Mouse (Mus musculus) liver, adult (tissue): ENCODE data around the gene B3gnt9.

Source experiments
- GATA4 ChIP-seq: IDR thresholded peaks from 2 replicates; pipeline ENCODE4 v1.6.1; 2014; ENCODE audit warnings: mild to moderate bottlenecking, low read length; ENCODE audit not compliant: insufficient replicate concordance

The B3gnt9 gene

DNA sequence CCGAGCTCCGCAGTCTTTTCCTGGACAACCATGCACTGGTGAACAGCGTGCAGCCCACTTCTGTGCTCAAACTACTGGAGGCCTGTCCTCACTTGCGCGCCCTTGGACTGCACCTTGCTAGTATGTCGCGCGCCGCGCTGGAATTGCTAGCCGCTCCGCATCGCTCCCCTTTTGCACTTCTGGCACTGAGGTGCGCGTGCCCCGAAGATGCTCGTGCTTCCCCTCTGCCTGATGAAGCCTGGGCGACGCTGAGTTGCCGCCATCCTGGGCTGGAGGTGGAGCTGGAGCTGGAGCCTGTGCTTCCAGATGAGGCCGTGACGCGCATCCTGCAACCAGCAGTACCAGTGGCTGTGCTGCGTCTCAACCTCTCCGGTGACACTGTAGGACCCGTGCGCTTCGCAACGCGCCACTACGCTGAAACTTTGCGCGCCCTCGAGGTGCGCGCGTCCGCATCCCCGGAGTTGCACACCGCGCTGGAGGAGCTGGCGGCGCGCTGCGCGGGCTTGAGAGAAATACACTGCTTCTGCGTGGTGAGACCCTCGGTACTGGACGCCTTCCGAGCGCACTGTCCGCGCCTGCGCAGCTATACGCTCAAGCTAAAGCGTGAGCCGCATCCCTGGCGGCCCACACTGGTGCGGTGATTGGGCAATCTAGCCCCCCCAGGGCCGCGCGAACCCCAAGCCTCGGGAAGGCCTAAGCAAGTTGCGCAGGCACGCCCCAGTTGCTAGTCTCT, 13.6 kb upstream of the B3gnt9 start:
- TF ChIP-seq GATA4: no peak

DNA sequence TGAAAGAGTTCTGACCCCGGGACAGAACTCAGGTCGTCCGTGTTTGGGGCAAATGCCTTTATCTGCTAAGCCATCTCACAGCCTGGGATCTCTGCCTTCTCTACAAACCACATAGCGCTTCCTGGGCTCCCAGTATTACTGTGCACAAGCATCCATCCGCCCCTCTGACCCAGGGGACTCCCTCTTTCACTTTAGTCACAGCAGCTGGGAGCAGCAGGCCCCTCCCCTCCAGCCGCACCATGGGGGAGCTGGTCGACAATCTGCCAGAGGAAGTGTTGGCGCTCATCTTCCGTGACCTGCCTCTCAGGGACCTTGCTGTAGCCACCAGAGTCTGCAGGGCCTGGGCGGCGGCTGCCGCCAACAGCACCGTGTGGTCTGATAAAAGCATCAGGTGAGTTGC, 11.8 kb upstream of the B3gnt9 start:
- no peak for TF ChIP-seq GATA4

DNA sequence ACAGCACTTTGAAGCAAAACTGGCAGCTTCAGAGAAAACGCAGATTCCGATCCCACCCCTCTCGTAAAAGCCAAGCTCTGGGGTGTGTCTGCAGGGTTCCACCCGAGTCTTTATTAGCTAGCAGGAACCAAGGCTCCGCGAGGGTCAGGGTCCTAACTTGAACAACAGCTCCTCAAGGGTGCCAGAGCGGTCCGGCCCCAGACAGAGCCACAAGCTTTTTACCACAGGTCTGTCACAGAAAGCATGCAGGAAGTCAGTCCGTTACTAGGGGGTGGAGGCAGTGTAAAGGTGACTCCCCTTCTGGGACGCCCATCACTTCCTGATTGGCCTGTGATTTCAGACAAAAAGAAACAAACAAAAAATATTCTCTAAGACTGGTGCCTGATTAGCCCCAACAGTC, 10.2 kb upstream of the B3gnt9 start:
- no peak for TF ChIP-seq GATA4

DNA sequence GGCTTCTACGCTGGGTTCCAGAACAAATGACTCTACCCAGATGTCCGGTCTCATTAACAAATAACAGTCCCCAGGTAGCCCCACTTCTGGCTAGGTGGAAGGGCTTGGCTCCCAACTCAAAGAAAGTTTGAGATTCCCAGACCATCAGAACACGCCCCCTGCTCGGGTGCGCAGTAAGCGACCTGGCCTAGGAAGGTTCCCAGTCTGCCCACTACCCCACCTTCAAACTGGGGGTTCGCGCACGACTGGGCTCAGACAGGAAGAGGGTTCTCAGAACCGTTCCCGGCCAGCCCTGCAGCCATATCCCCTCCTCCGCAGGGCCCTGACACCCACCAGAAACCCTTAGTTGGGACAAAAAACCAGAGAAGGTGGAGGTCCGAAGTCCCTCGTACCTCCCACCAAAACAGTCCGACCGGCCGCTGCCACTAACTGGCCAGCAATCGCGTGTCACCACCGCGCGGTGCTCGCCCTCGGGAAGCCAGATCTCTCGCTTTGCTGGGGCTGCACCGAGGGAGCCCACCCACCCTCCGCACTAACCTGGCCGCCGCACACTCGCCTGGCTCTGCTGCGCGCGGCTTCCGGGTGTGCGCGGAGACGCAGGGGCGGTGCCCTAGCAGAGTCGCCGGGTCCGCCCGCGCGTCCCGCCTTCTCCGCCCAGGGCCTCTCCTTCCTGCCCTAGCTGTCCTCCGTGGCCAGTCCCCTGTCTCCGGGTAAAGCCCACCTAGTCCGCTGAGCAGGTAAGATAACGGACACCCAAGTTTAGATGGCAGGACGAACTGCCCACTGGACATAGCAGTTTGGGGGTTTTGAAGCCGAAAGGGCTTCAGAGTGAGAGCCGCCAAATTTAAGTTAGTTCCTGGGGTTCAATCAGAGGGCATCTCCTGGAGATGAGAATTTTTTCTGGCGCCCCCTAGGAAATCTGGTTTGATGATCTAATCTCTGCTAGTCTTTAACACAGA, 9.3 kb upstream of the B3gnt9 start, which contains the start of the genes Tradd and Fbxl8:
TSS of gene Tradd (minus strand) at position 586 of the 959 bp plus-strand sequence.
TSS of gene Fbxl8 (plus strand) at position 625 of the 959 bp plus-strand sequence.
- no peak for TF ChIP-seq GATA4

DNA sequence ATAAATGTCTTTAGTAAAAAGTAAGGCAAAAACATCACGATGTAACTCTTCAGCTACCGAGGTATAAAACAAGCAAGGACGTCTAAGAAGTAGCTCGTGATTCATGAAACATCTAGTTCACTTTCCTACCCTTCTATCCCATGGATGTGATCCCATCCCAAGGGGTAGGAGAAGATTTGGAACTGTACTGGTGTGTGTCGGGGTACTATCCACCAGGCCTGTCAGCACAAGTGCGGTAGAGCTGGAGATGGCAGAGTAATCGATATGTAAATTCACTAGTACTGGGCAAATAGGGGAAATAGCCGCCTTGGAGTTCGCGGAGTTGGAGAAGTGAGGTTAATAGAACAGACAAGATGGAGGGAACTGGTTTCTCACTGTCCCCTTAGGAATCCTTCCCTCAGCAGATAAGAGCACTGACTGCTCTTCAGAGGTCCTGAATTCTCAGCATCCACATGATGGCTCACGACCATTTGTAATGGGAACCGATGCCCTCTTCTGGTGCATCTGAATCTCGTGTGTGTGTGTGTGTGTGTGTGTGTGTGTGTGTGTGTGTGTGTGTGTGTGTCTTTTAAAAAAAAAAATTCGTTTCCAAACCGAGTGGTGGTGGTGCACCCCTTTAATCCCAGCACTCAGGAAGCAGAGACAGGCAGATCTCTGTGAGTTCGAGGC, 8.4 kb upstream of the B3gnt9 start:
- no peak for TF ChIP-seq GATA4

DNA sequence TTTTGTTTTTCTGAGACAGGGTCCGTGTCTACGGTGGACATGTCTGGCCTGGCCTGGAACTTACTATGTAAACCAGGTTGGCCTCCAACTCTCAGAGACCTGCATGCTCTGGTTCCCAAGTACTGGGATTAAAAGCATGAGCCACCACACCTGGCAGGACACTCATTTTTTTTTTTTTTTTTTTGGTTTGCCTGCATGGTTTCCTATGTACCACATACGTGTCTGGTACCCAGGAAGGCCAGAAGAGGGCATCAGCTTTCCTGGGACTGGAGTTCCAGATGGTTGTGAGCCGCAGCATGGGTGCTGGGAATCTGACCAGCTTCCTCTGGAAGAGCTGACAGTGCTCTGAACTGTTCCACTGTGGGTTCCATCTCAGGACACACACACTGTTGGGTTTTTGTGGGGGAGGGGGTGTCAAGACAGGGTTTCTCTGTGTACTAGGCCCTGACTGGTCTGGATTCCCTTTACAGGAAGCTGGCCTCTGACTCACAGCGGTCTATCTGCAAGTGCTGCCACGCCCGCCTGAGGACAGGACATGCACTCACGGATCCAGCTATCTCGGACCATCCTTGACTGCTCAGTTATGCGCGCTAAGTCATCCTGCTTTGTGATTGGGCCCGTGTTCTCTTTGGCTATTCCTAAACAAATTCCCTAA, 6.5 kb upstream of the B3gnt9 start:
- no peak for TF ChIP-seq GATA4

DNA sequence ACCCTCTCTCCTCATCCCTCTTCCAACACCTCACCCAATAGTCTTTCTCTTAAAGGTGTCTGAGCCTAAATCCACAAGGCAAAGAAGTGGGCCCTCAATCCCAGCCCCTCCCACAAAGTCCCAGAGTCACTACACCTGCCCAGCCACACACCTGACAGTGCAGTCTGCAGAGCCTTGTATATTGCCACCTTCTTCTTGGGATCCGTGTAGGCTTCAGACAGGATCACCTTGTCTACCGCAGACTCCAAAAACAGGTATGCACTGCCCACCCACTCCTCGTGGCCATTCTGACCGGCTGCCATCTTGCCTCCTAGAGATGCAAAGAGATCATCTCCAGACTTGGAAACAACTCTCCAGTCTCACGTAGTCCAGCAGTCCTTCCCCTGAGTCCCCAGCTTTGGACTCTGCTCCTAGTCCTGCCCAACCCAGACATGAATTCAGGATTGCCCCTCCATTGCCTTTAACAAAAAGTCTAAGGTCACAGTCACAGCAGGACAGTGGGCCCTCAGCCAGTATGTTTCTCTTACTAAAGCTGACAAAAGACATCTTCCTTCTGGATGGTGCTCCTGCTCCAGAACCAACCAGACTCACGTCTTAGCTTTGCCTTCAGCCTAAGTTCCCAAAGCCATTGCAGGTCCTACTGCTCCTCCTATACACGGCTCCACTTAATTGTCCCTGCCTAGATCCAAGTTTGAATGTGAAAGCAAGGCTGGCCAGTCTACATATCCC, 5.6 kb upstream of the B3gnt9 start:
- TF ChIP-seq GATA4: no peak

DNA sequence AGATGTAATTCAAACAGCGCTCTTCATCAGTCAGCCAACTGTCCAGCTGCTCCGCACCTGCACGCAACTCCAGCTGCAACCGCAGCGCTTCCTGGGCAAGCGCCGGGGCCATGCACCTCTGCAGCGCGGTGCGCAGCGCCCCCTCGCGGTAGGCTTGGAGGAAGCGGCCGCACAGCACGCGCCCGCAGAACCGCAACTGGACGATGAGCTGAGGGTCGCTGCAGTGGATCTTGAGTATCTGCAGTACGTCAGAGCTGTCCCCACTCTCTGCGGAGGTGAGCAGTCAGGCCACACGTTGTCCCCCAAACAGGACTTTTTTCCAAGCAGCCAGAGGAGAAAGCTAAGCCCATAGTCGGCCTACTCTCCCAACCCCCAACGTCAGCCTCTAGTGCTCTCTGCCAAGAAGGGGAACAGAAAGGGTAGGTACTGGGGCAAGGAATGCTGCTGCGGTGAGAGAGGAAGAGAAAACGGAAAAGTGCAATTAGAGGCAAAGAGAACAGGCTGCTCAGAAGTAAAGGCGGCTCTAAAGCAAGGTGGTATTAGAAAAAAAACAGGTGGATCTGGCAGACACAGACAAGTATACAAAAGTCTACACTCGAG, 4.9 kb upstream of the B3gnt9 start:
- TF ChIP-seq GATA4: no peak

DNA sequence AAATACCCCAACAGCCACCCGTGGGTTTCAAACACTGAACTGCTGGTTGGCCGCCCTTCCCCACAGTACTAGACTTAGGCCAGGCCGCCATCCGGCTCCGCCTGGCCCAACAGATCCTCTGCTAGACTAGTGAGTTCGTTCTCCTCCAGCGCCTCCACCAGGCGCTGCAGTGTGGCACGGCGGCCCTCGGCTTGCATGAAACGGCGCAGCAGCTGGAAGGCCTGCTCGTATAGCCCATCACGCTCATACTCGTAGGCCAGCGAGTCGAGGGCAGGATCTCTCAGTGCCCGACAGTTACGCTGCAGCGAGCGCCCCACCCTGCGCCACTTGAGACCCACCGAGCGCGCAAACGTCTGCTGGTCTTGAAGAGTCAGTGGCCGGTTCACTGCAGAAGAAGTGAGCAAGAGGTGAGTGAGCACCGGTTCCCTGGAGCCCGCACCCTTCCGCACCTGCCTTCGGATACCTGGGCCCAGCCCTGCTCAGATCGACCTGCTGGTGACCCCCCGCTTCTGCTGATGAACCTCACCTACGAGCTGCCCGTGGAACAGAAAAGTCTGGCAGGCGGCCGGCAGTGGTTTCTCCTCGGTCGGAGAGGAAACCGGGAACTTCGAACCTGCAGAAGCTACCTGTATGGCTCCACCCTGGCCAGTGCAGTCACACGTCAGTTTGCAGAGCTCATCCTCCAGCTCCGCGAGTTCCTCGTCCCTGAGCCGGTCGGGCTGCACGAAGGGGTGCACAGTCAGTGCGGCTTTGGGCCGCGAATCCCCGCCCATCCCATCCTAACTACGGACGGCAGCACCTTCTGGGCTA, 4.2 kb upstream of the B3gnt9 start:
- no peak for TF ChIP-seq GATA4

DNA sequence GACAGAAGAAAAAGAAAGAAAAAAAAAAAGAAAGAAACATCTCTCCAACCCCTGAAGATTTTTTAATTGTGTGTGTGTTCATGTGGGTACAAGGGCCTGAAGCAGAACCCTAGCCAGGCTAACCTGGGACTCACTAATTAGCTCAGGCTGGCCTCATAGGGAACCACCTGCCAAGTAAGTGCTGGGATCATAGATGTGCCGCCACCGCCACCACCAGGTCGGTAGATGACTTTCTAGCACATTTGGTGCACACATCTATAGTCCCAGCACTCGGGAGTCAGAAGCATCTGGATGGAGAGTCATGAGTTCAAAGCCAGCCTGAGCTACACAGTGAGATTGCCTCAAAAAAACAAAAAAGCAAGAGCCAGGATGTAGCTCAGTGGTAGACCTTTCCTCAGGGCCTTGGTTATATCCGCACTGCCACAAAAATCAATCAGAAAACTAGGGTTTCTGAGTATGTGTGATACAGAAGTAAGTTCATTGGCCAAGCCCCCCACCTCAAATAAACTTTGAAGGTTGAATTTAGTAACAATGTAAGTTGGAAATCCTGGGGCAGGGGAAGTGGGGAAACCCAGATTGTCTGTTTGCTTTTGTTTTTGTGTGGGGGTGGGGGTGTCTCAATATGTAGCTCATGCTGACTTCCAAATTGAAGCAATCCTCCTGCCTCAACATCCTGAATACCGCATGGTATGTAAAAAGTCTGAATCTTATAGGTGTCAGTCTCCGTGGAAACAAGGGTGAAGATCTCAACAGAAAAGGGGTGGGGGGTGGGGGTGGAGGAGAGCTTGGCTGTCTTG, 2.6 kb upstream of the B3gnt9 start:
- no peak for TF ChIP-seq GATA4

DNA sequence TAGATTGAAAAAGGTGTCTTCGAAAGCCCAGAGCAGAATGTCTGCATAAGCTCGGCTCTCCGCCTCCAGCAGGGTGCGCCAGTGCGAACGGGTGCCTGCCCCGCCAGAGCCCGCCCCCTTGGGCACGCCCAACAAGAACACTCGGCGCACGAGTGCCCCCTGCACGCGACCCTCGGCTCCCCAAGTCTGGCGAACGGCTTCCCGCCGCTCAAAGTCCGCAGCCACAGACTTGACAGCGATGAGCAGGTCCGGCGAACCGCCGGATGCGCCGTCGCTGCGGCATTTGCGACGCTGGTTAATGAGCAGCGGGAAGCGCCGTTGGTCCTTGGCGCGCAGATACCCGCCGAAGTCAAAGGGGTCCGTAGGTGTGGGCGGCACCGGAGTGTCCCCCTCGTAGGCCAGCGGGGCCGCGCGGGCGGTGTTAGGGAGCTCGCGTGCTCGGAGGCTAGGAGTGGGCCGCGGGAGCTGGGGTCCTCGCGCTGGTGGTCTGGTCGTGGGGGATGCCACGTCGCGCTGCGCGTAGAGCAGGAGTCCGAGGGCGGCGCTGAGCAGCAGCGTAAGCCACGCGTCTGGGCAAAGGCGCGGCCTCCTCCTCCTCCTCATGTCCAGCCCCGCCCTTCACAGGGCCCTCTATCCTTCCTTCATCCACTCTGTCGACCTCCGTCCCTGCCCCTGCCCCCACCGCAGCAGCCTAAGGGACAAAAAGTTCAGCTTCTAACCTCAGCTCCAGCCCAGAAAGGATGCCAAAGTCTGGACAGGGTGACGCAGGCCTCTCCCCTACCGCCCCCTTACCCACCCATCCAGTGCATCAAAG, 594 bp downstream of the B3gnt9 start:
- no peak for TF ChIP-seq GATA4

DNA sequence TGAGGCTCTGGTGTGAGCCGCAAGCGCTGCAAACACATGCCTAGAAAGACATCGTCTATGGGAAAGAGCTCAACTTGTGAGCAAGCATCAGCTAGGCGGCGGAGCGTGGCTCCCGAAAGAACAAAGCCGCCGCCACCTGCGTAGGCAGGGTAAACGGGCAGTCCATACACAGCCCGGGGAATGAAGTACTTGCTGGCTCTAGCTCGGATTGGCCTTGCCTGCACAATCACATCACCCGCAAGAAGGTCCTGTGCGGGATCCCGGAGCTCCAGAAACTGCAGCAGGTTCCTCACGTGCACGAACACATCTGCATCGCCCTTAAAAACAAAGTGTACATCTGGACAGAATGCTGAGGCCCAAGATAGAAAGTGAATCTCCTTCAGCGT, 1.2 kb downstream of the B3gnt9 start:
- no peak for TF ChIP-seq GATA4
